Mouse (Mus musculus): ENCODE results near the gene Gm29427.
"Not testable (repeated sequence)": the region's sequence is repeated elsewhere in the genome, so short reads cannot be mapped to it uniquely, and the experiment has no call there.

Gm29427 gene

DNA sequence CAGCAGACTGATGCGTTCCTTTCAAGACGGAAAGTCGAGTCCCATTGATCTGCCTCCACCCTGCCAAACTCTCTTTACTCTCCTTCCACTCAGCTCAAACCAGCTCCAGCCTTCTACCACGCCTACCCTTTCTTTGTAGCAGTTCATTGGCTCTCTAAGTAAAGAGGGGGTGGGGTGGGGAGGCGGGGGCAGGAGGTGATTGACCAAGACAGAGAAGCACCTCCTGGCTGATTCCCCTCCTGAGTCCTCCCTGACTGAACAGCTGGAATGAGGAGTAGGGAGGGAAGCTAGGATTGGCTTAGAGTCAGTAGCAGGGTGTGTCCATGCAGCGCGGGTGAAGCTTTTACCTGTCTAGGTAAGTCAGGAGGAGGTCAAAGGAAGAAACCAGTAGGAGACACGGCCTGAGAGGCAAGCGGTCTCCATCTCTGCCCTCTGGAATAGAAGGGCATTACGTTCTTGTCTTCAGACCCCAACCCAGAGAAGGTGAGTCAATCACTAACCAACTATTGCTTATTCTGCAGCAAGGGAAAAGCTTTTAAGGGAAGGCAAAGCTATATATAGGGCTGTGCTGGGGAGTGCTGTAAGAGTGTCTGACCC, 16.2 kb upstream of the Gm29427 start, which contains the start of gene AA986860:
TSS of gene AA986860 (plus strand) at position 236 of the 597 bp plus-strand sequence.
- DNase-seq (ENCODE audit: low spot score in 2 of 2), result no peak

- no peak for DNase-seq (ENCODE audit: low spot score in 2 of 2)
These were observed 13.6 kb upstream of the Gm29427 start, which contains the start of gene Pfkfb2 for GRCm38 (mm10) chr1:130729153-130729552. Gene Pfkfb2, minus strand, starts transcription at chr1:130729253.

DNA sequence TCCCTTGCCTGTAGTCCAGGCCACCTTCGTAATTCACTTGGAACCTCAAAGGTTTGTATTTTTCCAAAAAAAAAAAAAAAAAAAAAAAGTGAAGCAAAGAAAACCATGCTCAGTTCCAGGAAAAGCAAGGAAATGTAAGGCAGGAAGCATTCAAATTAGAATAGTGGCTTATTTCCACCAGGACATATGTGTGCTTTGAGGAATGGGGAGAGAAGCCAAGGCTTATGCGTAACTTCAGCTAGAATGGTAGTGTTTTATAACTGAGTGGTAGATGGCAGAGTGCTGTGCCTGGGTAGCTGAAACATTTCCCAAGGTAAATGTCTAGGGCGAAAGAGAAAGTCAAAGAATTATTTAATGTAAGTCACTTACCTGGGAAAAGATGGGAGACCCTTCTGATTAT, 13.1 kb upstream of the Gm29427 start:
- DNase-seq (ENCODE audit: low spot score in 2 of 2), result no peak

GRCm38 (mm10) chr1:130728070-130728469, 12.5 kb upstream of the Gm29427 start:
- no peak for DNase-seq (ENCODE audit: low spot score in 2 of 2)

DNA sequence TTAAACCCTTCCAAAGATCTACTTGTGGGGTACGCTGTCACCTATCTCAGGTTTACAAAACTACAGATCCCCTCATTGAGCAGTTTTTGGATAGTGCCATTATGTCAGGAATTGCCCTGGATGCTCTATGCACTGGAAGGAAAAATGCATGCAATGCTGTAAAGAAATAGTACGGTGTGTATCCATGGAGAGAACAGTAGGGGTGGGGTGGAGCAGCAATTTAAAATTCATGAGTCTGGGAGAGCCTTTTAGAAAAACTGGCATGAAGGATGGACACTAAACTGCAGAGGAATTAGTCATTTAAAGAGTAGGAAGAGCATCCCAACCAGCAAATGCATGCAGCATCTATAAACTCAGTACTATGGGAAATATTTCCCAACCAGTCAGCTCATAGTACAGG, 10.8 kb upstream of the Gm29427 start:
- no peak for DNase-seq (ENCODE audit: low spot score in 2 of 2)

DNA sequence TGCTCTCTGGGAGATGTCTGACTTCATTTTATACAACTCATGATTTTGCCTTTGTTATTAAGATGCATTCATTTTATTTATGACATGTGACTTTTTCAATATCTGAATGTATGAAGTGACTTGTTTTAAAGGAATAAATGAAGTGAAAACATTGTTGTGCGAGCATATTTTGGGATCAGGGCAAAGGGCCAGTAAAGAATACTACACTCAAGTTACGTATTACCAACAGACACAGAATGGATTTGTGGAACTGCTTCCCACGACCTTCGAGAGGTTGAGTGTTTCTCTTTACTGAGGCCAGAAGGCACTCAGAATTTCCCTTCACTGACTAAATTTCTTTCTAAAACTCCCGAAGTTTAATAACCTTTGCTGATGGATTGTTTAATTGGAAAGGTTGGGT, 8.6 kb upstream of the Gm29427 start:
- no peak for DNase-seq (ENCODE audit: low spot score in 2 of 2)

GRCm38 (mm10) chr1:130717291-130717871, 1.8 kb upstream of the Gm29427 start, which contains the start of gene Yod1:
Gene Yod1, plus strand, starts transcription at chr1:130717327.
- DNase-seq (ENCODE audit: low spot score in 2 of 2), result peak; percentile 82 to 88

DNA sequence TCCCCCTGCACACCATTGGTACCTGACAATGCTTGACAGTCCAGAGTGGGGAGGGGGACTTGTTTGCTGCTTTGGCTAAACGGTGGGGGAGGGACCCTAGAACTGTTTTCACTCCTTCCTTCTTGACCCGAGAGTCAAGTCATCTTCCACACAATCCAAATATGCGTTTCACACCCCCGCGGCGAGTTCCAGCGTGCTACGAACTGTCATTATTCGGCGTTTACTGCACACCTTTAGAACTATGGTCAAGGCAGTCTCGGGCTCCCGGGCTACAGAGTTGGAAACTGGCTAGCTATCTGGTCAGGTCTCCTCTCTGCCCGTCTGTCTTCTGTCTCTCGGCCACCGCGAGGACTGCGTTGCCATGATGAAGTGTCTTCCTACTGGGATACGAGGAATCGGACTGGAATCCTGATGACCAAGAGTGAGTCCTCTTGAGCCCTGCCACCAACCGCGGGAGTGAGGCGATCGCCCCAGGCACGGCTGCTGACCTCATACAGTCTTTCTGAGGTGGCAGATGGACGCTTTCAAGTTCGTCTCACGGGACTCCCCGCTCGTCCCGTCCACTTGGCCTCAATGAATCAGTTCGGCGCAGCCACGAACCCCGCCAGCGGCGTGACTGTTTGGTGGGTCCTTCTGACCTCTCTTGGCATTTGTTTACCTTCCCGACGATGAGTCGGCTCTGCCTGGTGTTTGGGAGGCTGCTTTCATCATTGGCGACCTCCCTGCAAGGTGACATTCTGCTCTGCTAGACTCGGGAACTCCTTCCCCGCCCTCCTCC, 1.1 kb upstream of the Gm29427 start:
- DNase-seq (ENCODE audit: low spot score in 2 of 2), result no peak

- DNase-seq (ENCODE audit: low spot score in 2 of 2), result no peak
These were observed 566 bp upstream of the Gm29427 start for GRCm38 (mm10) chr1:130716218-130716512.

DNA sequence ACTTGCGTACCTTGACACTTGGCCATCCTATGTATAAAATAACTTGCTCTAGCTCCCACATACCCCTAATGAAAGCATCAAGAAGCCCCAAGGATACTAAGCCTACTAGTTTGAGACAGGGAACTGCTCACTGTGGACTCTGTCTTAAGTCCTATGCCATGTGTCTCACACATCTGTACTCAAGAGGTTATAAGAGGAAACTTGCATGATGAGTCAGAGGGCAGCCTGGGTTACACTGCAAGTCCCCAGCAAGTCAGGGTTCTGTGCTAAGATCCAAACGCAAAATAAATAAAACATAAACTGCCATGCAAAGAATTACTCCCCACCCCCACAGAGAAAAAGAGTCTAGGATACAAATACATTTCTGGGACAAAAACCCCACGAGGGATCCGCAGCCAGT, 1.6 kb downstream of the Gm29427 start:
- DNase-seq (ENCODE audit: low spot score in 2 of 2), result no peak

DNA sequence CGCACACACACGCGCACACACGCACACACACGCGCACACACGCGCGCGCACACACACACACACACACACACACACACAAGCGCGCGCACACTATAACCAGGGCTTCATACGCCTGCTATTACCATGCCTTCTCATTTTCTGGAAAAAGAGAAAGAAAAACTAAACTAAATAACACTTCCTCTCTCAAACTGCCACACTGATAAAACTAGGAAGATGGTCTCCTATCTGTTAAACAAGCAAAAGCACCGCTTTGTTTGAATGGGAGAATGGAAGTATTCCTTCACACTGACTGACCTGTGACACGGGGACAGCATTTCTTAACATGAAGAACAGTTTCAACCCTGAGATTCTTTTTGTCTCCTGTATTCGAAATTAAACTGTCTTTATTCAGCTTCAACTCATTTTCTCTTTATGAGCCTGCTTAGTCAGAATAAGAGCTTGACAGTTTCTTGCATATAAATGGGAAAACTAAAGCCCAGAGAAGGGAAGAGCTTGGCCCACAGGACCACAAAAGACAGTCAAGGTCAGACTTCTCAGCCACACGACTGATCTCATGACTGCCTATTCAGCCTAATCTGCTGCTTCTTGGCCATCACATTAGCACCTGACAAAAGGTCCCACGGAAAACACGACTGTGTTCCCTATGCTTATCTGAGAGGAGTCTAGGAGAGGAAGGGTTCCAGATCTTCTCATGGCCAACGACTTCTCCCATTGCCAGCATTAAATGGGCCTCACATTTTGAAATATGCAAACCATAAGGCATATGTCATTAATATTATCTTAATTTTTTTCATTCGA, 5.1 kb downstream of the Gm29427 start:
- DNase-seq (ENCODE audit: low spot score in 2 of 2), result no peak

DNA sequence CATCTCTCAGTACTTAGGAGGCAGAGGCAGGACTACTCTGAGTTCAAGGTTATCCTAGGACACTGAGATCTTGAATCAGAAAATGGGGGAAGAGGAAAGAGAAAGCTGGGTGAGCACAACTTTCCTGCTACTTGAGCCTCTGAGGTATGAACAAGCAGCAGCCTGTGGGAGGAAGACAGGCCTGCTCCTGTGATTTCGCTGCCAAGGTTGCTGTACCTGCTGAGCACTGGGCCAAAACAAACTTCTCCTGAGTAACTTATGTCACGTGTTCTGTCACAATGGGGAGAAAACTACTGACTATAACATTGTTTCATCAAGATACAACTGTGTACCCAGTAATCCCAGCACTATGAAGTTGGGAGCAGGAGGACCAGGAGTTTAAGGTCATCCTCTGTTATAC, 12.0 kb downstream of the Gm29427 start:
- DNase-seq (ENCODE audit: low spot score in 2 of 2), result peak in 1 of 2 experiments; percentile 30

- DNase-seq (ENCODE audit: low spot score in 2 of 2), result no peak
These were observed 13.6 kb downstream of the Gm29427 start for GRCm38 (mm10) chr1:130701976-130702375.

- DNase-seq (ENCODE audit: low spot score in 2 of 2), result peak in 1 of 2 experiments; percentile 51
These were observed 15.5 kb downstream of the Gm29427 start for GRCm38 (mm10) chr1:130699937-130700633.

GRCm38 (mm10) chr1:130698601-130699000, 17.0 kb downstream of the Gm29427 start:
- DNase-seq (ENCODE audit: low spot score in 2 of 2), result no peak

DNA sequence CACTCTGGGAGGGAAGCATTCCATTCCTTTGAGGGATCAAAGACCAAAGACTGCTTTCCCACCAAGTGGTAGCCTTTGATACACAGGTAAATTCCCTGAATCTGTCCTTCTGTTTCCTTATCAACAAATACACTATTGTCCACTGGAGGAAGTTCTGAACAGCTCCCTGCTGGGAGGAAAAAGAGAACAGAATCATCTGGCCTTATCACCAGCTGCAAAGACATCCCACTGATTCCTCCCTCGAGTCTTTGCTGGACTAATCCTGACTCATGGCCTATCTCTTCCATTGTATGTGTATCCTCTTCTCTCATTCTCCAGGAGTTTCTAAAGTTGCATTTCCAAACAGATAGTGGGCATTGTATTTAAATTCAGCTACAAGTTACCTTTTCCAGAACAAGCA, 31.7 kb downstream of the Gm29427 start:
- DNase-seq (ENCODE audit: low spot score in 2 of 2), result no peak

DNA sequence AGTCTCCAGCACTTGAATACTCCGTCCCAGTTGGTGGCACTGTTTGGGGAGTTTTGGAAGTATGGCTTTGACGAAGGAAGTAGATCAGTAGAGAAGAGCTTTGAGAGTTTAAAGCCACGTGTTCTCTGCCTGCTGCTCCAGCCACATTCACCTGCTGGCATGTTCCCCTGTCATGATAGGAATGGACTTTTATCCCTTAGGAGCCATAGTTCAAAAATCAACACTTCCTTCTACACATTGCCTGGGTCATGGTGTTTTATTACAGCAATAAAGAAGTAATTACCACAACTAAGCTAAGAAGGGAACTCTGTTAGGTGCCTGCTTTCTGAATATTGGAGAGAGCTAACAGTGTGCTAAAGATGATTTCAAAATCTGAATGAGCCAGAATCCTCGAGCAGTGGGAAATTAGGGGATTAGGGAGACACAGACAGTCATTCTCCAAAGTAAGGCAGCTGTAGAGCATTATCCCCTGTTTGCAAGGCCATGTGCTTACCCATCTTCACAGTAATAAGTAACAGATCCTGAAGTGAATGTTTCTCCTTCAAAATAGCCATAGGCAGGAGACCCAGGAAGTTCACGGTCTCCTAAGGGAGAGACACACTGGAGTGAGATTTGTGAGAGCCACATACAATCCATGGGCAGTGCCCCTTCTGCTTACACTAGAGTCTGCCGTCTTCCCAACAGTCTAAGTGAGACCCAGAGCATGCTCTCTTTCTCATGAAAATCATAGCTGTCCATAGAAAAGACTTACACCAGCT, 33.8 kb downstream of the Gm29427 start:
- DNase-seq (ENCODE audit: low spot score in 2 of 2), result no peak

DNA sequence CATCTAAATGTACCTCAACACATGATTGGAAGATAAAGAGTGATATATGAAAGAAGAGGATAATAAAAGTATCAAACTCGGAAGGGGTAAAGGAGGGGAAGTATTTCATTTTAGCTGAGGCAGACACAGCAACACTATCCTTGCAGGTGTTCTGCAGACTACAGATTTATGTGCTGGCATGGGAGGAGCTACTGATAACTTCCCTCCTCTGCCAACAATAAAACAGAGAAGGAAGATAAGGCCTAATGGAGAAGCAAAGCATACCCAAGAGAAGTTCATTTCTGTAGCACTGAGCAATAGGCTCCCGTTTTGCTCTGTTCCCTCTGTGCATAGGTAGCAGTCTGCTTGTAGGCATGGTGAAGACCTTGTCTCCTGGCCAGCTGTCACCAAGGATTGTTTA, 34.5 kb downstream of the Gm29427 start:
- DNase-seq (ENCODE audit: low spot score in 2 of 2), result no peak

DNA sequence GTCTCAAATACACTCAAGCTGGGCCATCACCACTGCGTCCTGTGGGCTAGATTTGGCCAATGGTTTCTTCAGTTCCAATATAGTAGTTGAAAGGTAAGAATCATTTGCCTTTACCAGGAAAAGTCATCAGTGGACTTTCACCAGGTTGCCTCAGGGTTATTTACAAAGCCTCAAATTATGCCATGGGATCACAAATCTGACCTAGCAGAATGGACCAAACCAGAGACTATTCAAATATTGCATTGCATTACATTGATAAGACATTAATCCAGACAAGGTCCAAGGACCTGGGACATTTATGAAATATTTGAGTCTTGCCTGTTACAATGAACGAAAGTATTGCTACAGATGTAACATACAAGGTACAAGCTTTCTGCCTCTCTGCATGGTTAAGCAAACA, 37.0 kb downstream of the Gm29427 start:
- no peak for DNase-seq (ENCODE audit: low spot score in 2 of 2)

- not testable (repeated sequence) for DNase-seq (ENCODE audit: low spot score in 2 of 2)
These were observed 52.0 kb downstream of the Gm29427 start for GRCm38 (mm10) chr1:130663576-130663975.

GRCm38 (mm10) chr1:130661454-130661853, 54.1 kb downstream of the Gm29427 start, which contains the start of gene C4bp:
Gene C4bp, minus strand, starts transcription at chr1:130661632.
- DNase-seq (ENCODE audit: low spot score in 2 of 2), result no peak

Data from urinary bladder, postnatal 36 days (tissue).